Mouse (Mus musculus) liver, adult 2 months (tissue): ENCODE data around the gene Acsl6. TPM values are rescaled to one million over a fixed set of nuclear protein-coding genes. Genes with fewer than 3 reads are reported as not detected.

Experiments
- DNase-seq: peaks from one replicate; pipeline ENCODE4 v3.0.0-alpha.2; 2011; ENCODE audit warnings: low read depth, low spot score; ENCODE audit errors: extremely low read depth
- H3K27ac ChIP-seq: fragments of 200-500 bp; replicated peaks from 2 replicates; pipeline ENCODE4 v1.5.1; 2012; ENCODE audit warnings: low read depth, mild to moderate bottlenecking, control low read depth, inconsistent platforms, low read length; ENCODE audit not compliant: insufficient read depth
- H3K27me3 ChIP-seq: fragments of 200-500 bp; 2 replicates; pipeline ENCODE4 v1.6.1; 2012; ENCODE audit warnings: mild to moderate bottlenecking, moderate library complexity, low read length, inconsistent platforms; ENCODE audit not compliant: control insufficient read depth, insufficient read depth
- H3K36me3 ChIP-seq: fragments of 200-500 bp; 2 replicates; pipeline ENCODE4 v1.6.1; 2012; ENCODE audit warnings: low read length, inconsistent platforms; ENCODE audit not compliant: control insufficient read depth, insufficient read depth
- H3K4me1 ChIP-seq: fragments of 200-500 bp; 2 replicates; pipeline ENCODE4 v1.6.1; 2011; ENCODE audit warnings: low read length; ENCODE audit not compliant: control insufficient read depth, insufficient read depth
- H3K4me3 ChIP-seq: fragments of 200-500 bp; 2 replicates; pipeline ENCODE4 v1.5.1; 2011; ENCODE audit warnings: low read depth, mild to moderate bottlenecking, control low read depth, low read length, moderate library complexity; ENCODE audit not compliant: insufficient read depth
- H3K79me2 ChIP-seq: fragments of 200-500 bp; 2 replicates; pipeline ENCODE4 v1.6.1; 2012; ENCODE audit warnings: inconsistent platforms, mild to moderate bottlenecking, low read length, moderate library complexity; ENCODE audit not compliant: control insufficient read depth, insufficient read depth
- H3K9ac ChIP-seq: fragments of 200-500 bp; 2 replicates; pipeline ENCODE4 v1.6.1; 2012; ENCODE audit warnings: low read depth, mild to moderate bottlenecking, control low read depth, inconsistent platforms, low read length
- CTCF ChIP-seq: fragments of 200-500 bp; IDR thresholded peaks from 2 replicates; pipeline ENCODE4 v1.5.1; 2011; ENCODE audit warnings: low read depth, low read length, control low read depth
- POLR2A ChIP-seq: fragments of 200-500 bp; IDR thresholded peaks from 2 replicates; pipeline ENCODE4 v1.6.1; 2011; ENCODE audit warnings: low read length, control low read depth; ENCODE audit not compliant: insufficient read depth; ENCODE audit errors: extremely low read depth
- WGBS: fragments of 180-500 bp; shearing (Covaris S2); methylation state at CpG from one replicate; pipeline ENCODE4 v1.1.7; 2018; 5-methylcytosine and 5-hydroxymethylcytosine counted together
- polyA plus RNA-seq: library from polyadenylated mRNA; depleted of rRNA; stranded (reverse); fragments of >200 nt; gene quantifications from 2 replicates; pipeline ENCODE4 v1.2.3, GENCODE M21; 2012
- total RNA-seq: library from RNA; depleted of rRNA; stranded (reverse); fragments of >200 nt; gene quantifications from 2 replicates; pipeline ENCODE4 v1.2.3, GENCODE M21; 2014

The Acsl6 gene
- total and polyA plus RNA-seq, 2 experiments = under 0.01 TPM; not detected in 1

DNA sequence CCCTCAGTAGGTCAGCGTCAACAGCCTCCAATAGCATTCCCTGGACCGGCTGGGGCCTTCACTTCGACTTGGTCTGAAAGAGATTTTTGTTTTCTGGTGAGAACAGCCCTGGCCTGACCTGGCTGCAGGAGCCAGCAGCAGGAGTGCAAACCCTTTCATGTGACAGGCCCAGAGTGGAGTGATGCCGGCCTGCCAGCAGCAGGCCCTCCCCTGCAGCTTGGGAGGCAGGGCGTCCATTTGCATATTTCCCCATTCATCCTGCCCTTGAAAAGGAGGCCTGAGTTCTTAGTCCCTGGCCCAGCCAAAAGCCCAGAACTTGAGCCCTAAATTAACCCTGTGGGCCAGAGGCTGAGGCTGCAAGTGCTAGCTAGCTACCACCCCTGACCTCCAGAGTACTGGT is 8.4 kb downstream of the Acsl6 start:
- no peaks in the 10 kb centered on the region for H3K4me1 ChIP-seq
- no peaks in the 10 kb centered on the region for H3K36me3 ChIP-seq
- H3K9ac ChIP-seq = no peak overlapping the region
- H3K79me2 ChIP-seq = no peaks in the 10 kb centered on the region
- WGBS = 51% methylated on average over 5 of the region's 5 CpGs
- no peak overlapping the region for H3K27ac ChIP-seq
- no peak overlapping the region for H3K4me3 ChIP-seq
- no peaks in the 10 kb centered on the region for H3K27me3 ChIP-seq
- no peak for TF ChIP-seq POLR2A
- TF ChIP-seq CTCF = no peak
- no peak for DNase-seq

DNA sequence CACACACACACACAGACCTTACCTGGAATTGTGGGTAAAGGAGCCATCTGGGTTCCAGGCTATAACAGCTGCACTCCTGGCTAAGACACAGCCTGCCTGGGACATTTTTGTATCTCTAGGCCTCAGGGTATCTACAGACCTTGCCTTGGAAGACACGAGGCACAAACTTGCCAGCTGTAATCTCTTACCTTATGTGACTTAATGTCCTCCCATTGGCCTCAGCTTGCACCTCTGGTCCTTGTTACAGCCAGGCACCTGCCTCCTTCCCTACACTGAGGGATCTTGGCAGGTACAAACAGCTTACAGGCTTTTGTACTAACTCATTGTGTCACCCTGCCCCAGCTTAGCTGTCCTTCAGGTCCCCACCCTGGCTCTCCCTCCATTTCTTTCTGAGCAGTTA is 9.0 kb downstream of the Acsl6 start:
- Histone ChIP-seq H3K9ac (no peak overlapping the region), H3K4me3 (no peak overlapping the region), H3K27ac (no peak overlapping the region), H3K79me2 (no peaks in the 10 kb centered on the region), H3K4me1 (no peaks in the 10 kb centered on the region), H3K27me3 (no peaks in the 10 kb centered on the region), H3K36me3 (no peaks in the 10 kb centered on the region)
- no peak for DNase-seq
- WGBS = 73% methylated on average over 1 of the region's 1 CpGs
- TF ChIP-seq CTCF (no peak), POLR2A (no peak)

DNA sequence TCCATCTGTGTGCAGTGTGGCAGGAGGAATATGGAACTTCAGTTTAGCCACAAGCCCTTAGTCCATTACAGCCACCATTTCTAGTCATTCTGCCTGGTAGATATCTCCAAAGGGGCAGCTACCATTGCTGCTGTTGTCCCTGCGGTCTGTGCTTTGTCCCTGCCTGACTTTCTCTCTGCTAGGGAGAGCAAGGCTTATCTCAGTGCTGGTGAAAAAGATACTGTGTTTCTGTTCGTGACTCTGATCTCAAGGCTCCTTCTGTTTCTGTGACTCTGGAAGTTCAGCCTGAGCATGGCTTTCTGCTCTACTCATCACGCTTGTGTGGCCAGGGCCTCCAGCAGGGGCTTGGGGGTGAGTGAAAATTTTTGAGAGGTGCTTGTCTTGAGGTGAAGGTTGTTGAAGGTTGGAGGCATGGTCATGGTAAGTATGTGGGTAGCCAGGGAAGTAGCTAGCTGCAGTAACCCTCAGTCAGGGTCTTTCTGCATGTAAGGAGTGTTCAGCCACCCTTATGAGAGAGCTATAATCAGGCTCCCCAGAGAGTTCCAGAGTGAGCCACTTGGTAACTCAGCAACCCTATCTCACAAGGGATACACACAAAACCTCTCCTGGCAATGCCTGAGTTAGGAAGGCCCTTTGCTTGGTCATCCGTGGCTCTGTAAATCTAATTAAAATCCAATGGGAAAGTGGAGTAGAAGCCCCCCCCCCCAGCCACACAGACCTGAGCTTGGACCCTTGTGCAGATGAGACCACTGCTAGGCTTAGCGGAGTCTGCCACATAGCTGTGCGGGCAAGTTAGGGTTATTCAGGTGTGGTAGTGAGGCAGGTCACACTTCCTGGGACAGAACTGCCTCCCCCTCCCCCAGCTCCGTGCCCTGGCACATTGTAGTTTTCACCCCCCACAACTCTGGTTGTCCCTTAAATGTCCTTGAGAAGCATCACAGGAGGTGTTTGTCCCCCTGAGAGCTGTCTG is 10.1 kb downstream of the Acsl6 start:
- TF ChIP-seq POLR2A (no peak), CTCF (no peak)
- no peak for DNase-seq
- Histone ChIP-seq H3K4me1 (no peaks in the 10 kb centered on the region), H3K27ac (no peak overlapping the region), H3K79me2 (no peaks in the 10 kb centered on the region), H3K27me3 (no peaks in the 10 kb centered on the region), H3K9ac (no peak overlapping the region), H3K36me3 (no peaks in the 10 kb centered on the region), H3K4me3 (no peak overlapping the region)
- WGBS = 80% methylated on average over 7 of the region's 7 CpGs

DNA sequence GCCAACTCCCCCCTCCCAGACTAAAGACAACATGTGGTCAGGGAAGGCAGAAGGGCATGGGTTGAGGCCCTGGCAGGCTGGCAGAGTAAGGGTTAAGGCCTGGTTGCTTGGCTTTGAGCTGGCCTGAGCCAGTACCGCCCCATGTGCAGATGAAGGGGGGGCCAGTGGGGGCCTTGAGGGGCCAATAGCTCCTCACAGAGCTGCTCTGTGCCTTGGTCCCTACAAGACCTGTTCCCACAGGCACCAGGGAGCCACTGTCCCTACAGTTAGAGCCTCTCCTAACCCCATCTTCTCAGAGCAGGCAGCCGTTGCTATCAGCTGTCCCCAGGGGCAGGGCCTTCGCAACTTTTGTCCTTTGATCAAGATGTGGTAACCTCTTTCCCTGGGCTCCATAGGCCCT is 11.1 kb downstream of the Acsl6 start:
- no peak overlapping the region for H3K4me3 ChIP-seq
- H3K79me2 ChIP-seq = no peaks in the 10 kb centered on the region
- WGBS = 21% methylated on average over 3 of the region's 3 CpGs
- TF ChIP-seq CTCF (no peak), POLR2A (no peak)
- H3K27me3 ChIP-seq = no peaks in the 10 kb centered on the region
- no peaks in the 10 kb centered on the region for H3K36me3 ChIP-seq
- H3K4me1 ChIP-seq = no peaks in the 10 kb centered on the region
- H3K9ac ChIP-seq = no peak overlapping the region
- no peak for DNase-seq
- no peak overlapping the region for H3K27ac ChIP-seq

DNA sequence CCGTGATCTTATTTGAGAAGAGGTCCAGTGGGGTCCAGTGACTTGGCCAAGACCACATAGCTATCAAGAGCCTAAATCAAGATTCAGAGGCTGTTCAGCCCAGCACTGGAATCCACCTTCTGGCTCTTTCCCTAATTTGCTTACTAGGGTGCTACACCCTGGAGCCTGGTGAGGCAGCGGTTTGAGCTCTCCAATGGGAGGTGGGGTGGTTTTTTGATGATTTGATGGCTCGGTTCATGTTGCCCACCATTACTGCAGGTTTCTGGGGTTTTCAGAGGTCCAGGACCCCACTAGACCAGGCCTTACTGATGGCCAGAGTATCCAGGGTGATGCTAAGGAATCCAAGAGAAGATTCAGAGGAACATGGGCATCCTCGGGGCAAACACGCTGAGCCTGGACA is 11.7 kb downstream of the Acsl6 start:
- H3K4me1 ChIP-seq = no peaks in the 10 kb centered on the region
- no peaks in the 10 kb centered on the region for H3K79me2 ChIP-seq
- H3K4me3 ChIP-seq = no peak overlapping the region
- H3K27ac ChIP-seq = no peak overlapping the region
- H3K27me3 ChIP-seq = no peaks in the 10 kb centered on the region
- H3K36me3 ChIP-seq = no peaks in the 10 kb centered on the region
- 91% methylated on average over 5 of the region's 5 CpGs for WGBS
- no peak for TF ChIP-seq POLR2A
- TF ChIP-seq CTCF = no peak
- no peak for DNase-seq
- no peak overlapping the region for H3K9ac ChIP-seq

DNA sequence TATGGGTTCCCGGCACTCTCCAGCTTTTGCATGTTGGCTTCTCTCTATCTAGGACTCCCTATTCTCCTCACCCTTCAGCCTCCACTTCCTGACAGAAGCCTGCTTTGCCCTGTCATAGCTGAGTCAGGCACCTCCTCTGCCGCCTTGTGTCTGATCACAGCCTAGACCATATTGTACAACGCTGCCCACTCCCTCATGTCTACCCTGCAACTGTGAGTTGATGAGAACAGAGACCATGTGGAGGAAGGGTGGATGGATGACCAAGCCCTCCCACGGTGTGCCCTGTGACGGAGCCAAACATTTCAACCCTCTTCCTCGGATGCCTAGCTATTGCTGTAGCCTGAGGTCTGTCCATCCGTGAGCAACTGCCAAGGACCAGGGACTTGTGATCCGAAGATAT is 13.8 kb downstream of the Acsl6 start:
- no peak for DNase-seq
- no peaks in the 10 kb centered on the region for H3K79me2 ChIP-seq
- TF ChIP-seq CTCF = no peak
- no peak for TF ChIP-seq POLR2A
- no peak overlapping the region for H3K4me3 ChIP-seq
- H3K36me3 ChIP-seq = no peaks in the 10 kb centered on the region
- H3K9ac ChIP-seq = no peak overlapping the region
- no peaks in the 10 kb centered on the region for H3K4me1 ChIP-seq
- H3K27me3 ChIP-seq = no peaks in the 10 kb centered on the region
- WGBS = 89% methylated on average over 8 of the region's 8 CpGs
- no peak overlapping the region for H3K27ac ChIP-seq
